Mouse (Mus musculus) ES-E14 (cell line): ENCODE data around the gene Gm3402.
"Not testable (repeated sequence)": the region's sequence is repeated elsewhere in the genome, so short reads cannot be mapped to it uniquely, and the experiment has no call there.

ENCODE experiments used
- HCFC1 ChIP-seq: IDR thresholded peaks from 2 replicates; pipeline ENCODE4 v1.6.1; 2012; ENCODE audit warnings: low read length, inconsistent platforms, borderline replicate concordance; ENCODE audit not compliant: insufficient read depth
- MAFK ChIP-seq: IDR thresholded peaks from 2 replicates; pipeline ENCODE4 v1.6.1; 2014; ENCODE audit warnings: mild to moderate bottlenecking, low read depth, low read length, inconsistent platforms; ENCODE audit not compliant: insufficient read depth
- ZC3H11A ChIP-seq: IDR thresholded peaks from 2 replicates; pipeline ENCODE4 v1.6.1; 2012; ENCODE audit warnings: low read depth, mild to moderate bottlenecking, inconsistent platforms, low read length, borderline replicate concordance

- TF ChIP-seq ZC3H11A, MAFK, HCFC1: not testable (repeated sequence)
Measured at GRCm38 (mm10) chr5:146491063-146491462, 22.9 kb upstream of the Gm3402 start, which contains the start of gene Gm6370.
